Mouse (Mus musculus): ENCODE data around the gene Stat5b.

Stat5b gene

DNA sequence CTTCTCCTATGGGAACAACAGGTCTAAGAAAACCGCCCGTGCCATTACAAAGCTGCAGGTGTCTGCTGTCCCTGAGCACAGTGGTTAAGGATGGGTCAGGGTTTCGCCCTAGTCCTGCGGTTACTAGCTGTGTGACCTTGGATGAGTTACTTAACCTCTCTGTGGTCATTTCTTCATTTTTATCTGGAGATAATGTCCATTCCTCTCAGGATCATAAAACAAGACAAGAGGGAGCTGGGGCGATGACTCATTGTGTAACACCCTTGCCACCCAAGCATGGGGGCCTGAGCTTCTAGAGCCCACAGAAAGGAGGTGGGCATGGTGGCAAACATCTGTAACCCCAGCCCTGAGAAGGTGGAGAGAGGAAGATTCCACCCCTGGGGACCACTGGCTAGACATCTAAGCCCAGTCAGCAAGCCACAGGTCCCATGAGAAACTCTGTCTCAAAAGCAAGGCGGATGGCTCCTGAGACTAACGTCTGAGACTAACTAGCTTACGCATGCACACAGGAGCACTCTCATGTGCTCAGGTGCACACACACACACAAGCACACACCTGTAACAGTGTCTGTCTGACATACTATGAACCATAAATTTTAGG lies 7.4 kb downstream of the Stat5b start:
- no peak for DNase-seq (ENCODE audit: extremely low spot score, low read depth, low spot score)

DNA sequence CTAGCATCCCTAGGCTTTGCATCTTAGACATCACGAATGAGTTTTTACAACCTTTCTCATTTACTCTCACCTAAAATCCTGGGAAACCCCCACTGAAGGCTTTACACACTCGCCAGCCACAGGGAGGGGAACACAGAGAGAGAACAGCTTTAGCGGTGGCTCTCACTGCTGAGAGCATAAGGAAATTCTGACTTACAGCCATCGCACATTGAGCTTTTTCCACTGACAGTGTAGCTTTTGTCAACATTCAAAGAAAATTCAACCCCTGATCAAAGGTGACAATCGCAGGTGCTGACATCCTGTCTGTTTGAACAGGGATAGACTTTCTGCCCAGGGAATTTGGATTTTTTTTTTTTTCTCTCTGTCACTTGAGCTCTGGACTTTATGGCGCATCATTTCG lies 8.5 kb downstream of the Stat5b start:
- DNase-seq (ENCODE audit: extremely low spot score, low read depth, low spot score), result no peak

DNA sequence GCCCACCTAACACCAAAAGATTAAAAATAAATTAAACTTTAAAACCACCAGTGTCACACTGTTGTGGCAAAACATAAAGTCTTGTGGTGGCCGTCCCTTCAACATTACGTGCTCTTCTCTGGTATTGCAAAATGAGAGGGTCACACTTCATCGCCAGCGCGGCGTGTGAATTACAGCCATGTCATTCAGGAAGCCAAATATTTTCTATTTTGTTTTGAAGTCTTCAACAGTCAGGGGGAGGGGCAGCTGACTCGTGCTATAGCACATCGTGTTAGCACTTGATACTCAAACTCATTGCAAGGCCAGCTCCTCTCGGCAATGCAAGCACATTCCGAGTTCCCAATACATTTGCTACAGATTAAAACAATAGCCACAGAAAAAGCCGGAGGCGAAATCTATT lies 9.7 kb downstream of the Stat5b start:
- no peak for DNase-seq (ENCODE audit: extremely low spot score, low read depth, low spot score)

GRCm38 (mm10) chr11:100839523-100839922 lies 11.0 kb downstream of the Stat5b start:
- DNase-seq (ENCODE audit: extremely low spot score, low read depth, low spot score), result no peak

DNA sequence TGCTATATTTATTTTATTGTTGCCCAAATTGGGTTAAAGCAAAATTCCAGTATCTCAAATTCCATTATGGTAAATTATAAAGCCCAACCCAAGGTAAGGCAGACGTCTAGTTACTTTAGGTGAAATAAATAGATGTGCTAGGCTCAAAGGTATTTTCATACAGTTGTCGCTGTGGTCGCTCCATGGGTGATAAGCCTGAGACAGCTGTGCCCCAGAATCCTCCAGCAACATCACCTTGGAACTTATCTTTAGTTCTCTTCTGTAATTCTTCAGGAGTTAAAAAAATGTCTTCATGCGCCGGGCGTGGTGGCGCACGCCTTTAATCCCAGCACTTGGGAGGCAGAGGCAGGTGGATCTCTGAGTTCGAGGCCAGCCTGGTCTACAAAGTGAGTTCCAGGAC lies 11.6 kb downstream of the Stat5b start:
- DNase-seq (ENCODE audit: extremely low spot score, low read depth, low spot score), result no peak

DNA sequence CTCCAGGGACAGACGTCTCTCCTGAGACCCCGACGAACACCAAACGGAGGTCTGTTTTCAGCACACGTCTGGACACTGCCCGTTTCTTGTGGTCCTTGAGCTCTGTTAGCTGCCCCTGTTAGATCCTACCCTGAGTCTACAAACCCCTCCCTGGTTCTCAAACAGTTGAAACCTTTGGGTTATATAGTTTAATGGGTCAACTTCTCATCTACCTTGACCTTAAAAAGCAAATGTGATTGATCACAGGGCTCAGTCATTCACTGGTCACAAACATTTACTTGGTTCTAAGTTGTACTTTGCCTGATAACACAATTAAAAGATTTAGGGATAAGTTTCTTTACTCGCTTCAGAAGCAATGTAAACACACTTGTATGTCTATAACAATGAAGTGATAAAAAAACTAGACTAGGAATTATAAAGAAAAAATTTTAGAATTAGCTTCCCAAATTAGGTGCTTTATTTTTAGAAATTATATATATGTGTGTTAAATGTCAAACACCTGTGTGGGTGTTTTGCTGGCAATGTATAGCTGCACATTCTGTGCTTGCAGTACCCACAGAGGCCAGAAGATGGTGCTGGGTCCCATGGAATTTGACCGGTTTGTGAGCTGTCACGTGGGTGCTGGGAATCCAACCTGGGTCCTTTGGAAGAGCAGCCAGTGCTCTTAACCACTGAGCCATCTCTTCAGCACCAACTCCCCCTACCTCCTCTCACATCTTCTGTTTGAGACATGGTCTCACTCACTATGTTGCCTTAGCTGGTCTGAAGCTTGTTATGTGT lies 13.4 kb downstream of the Stat5b start:
- DNase-seq (ENCODE audit: extremely low spot score, low read depth, low spot score), result no peak

DNA sequence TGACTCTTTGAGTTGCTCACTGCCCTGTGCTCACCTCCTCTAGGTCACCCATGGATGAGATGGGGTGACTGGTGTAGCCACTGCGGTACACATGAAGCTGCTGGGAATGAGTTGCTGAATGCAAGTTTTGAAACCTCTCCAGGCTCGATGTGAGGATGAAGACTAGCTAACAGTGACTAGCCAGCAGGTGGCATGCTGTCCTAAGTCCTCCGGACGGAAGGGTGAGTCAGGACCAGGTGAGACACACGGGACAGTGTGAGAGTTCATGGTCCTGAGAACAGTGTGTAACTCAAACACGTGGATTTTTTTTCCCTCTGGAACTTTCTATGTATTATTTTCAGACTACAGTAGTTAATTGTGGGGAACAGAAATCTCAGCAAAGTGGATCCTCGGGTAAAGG lies 17.1 kb downstream of the Stat5b start:
- DNase-seq (ENCODE audit: extremely low spot score, low read depth, low spot score), result no peak

GRCm38 (mm10) chr11:100831396-100831795 lies 19.1 kb downstream of the Stat5b start:
- no peak for DNase-seq (ENCODE audit: extremely low spot score, low read depth, low spot score)

DNA sequence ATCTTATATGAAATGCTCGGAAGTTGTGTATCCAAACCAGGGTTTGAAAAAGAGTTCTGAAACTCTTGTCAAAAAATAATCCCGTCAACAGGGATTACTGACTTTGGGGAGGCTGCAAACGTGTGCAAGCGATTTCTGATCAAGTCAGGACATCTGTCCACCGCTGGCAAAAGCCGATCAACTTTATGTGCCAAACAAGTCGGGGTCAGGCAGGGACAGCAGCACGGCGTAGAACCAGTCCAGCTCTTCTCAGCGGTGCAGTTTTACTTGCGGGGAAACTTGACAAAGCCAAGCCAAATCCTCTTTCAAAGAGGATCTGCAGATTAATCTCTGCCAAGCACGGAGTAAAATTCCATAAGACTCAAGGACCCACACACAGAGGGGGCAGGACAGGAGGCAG lies 20.8 kb downstream of the Stat5b start:
- DNase-seq (ENCODE audit: extremely low spot score, low read depth, low spot score), result no peak

- no peak for DNase-seq (ENCODE audit: extremely low spot score, low read depth, low spot score)
Measured at GRCm38 (mm10) chr11:100828676-100829151, 21.8 kb downstream of the Stat5b start.

- no peak for DNase-seq (ENCODE audit: extremely low spot score, low read depth, low spot score)
Measured at GRCm38 (mm10) chr11:100826161-100826866, 24.2 kb downstream of the Stat5b start.

- no peak for DNase-seq (ENCODE audit: extremely low spot score, low read depth, low spot score)
Measured at GRCm38 (mm10) chr11:100825451-100825850, 25.1 kb downstream of the Stat5b start.

DNA sequence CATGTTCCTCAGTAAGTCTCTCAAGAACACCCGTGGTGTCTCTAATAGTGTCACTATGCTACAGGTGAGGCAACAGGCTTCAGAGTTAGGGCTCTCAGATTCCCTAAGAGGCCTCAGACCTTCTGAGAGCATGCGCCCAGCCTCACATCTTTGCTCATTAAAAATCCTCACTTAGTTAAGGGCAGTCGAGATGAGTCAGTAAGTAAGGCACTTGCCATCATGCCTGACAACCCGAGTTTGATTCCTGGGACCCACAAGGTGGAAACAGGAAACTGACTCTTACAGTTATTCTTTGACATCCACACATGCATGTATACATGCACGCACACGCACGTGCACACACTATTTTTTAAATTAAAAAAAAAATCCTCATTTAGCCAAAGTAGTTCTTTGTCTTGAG lies 26.0 kb downstream of the Stat5b start:
- no peak for DNase-seq (ENCODE audit: extremely low spot score, low read depth, low spot score)

- no peak for DNase-seq (ENCODE audit: extremely low spot score, low read depth, low spot score)
Measured at GRCm38 (mm10) chr11:100823543-100824313, 26.8 kb downstream of the Stat5b start.

- no peak for DNase-seq (ENCODE audit: extremely low spot score, low read depth, low spot score)
Measured at GRCm38 (mm10) chr11:100822365-100822764, 28.2 kb downstream of the Stat5b start.

GRCm38 (mm10) chr11:100821605-100822220 lies 28.8 kb downstream of the Stat5b start:
- DNase-seq (ENCODE audit: extremely low spot score, low read depth, low spot score), result no peak

GRCm38 (mm10) chr11:100820047-100820446 lies 30.5 kb downstream of the Stat5b start:
- DNase-seq (ENCODE audit: extremely low spot score, low read depth, low spot score), result peak; percentile 73

DNA sequence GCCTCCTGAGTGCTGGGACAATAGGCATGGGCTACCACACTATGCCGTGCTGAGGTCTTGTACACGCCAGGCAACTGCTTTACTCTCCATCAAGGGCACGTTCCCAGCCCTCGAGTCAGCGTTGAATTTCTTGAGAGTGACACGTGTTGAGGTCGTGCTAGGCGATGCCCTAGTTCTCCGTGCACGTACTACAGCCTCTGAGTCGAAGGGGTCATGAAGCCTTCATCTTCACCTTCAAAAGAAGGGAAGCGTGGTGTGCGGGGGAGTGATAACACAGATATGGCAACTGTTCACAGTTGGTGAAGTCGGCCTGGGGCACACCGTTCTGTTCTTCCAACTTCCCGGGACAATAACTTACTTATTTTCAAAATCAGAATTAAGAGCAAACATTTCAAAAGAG lies 30.9 kb downstream of the Stat5b start:
- no peak for DNase-seq (ENCODE audit: extremely low spot score, low read depth, low spot score)

DNA sequence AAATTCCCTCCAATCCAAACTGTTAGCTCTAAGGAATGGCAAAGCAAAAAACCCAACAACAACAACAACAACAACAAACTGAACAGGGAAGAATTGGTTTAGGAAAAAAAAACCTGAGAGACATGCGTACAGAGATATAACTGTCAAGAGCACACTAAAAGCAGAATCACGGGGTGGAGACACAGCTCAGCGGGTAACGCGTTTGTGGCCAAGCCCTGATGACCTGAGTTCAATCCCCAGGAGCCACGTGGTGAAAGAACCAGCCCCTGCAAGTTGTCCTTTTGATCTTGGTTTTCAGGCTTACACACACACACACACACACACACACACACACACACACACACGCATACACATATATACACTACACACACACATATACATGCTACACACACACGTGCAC lies 31.5 kb downstream of the Stat5b start:
- no peak for DNase-seq (ENCODE audit: extremely low spot score, low read depth, low spot score)

DNA sequence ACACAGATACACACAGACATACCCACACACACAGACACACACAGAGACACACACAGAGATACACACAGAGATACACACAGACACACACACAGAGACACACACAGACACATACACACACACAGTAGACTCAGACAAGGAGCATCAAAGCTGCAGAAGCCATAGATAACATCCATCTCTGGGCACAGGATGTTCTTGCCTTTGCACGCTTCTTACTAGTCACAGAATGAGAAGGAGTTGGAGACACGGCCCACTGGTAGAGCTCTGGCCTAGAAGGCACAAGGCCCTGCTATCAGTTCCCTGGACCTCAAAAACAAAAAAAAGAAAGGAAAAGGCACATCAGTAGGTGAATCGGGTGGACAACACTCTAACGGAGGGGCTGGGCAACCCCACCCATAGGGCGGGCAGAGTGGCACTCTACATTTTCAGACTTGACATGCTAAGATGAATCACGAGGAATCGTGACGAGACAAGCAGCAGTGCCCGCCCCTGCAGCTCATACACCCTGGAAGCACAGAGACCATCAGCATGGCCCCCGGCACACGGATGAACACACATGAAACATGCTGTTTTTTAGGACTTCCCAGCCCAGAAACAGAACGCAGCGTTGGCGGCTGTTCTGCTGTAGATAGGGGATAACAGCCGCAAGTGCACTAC lies 32.0 kb downstream of the Stat5b start:
- no peak for DNase-seq (ENCODE audit: extremely low spot score, low read depth, low spot score)
